Comparison of ENCODE assay signal across 31 mouse cellular contexts in genomic region chr19:4555086-4555485, GRCm38 (mm10). TPM values are rescaled to one million over a fixed set of nuclear protein-coding genes. Genes with fewer than 3 reads are reported as not detected.
DNase-seq lines count a peak whose midpoint lies in the region; ATAC-seq lines count a peak whose summit lies in the region.
"Had no signal": no experiment of that assay in that cellular context is flagged by ENCODE, and none has a peak within 500 bp of the region (broad histone marks: within the 10 kb centered on the region; RNA-seq: fewer than 3 reads in every experiment).

No protein-coding gene starts in this region.

- H3K27me3 ChIP-seq in heart, embryonic 12.5 days (replicated peaks), result no peaks in the 10 kb centered on the region
- H3K27me3 ChIP-seq in midbrain, embryonic 11.5 days (ENCODE audit: control insufficient read depth, insufficient read depth, low read length), result no peaks in the 10 kb centered on the region
- H3K27me3 ChIP-seq in midbrain, embryonic 15.5 days (replicated peaks), result no peaks in the 10 kb centered on the region
- no peaks in the 10 kb centered on the region for H3K27me3 ChIP-seq in liver, embryonic 16.5 days (ENCODE audit: control insufficient read depth, insufficient read depth, low read depth, low read length)
- H3K27me3 ChIP-seq: hindbrain, embryonic 12.5 days; intestine, embryonic 15.5 days; limb, embryonic 15.5 days; Patski had no signal

- H3K9me3 ChIP-seq in heart, embryonic 12.5 days (replicated peaks), result no peaks in the 10 kb centered on the region
- H3K9me3 ChIP-seq in midbrain, embryonic 11.5 days (ENCODE audit: control insufficient read depth, low read length), result no peaks in the 10 kb centered on the region
- no peaks in the 10 kb centered on the region for H3K9me3 ChIP-seq in midbrain, embryonic 15.5 days
- H3K9me3 ChIP-seq in liver, embryonic 16.5 days (replicated peaks; ENCODE audit: control insufficient read depth, low read length), result no peaks in the 10 kb centered on the region
- H3K9me3 ChIP-seq: heart, embryonic 10.5 days; hindbrain, embryonic 12.5 days; intestine, embryonic 15.5 days; limb, embryonic 15.5 days had no signal

- no peak for ATAC-seq in heart, embryonic 12.5 days (ENCODE audit: insufficient number of reproducible peaks, low FRiP score)
- no peak for ATAC-seq in midbrain, embryonic 11.5 days (ENCODE audit: low FRiP score)
- ATAC-seq in midbrain, embryonic 15.5 days (replicated peaks), result no peak
- ATAC-seq in liver, embryonic 16.5 days (ENCODE audit: low read depth), result no peak
- ATAC-seq in granulocyte monocyte progenitor cell, adult 5-6 weeks (replicated peaks; ENCODE audit: poor library complexity, severe bottlenecking), result no peak
- ATAC-seq: CD4-positive, CD25-positive, alpha-beta regulatory T cell, adult 4 months; forebrain, embryonic 16.5 days; intestine, embryonic 15.5 days; Patski had no signal

- WGBS in heart, embryonic 12.5 days, result 77% methylated on average over 7 of the region's 7 CpGs
- 84% methylated on average over 7 of the region's 7 CpGs for WGBS in midbrain, embryonic 11.5 days
- WGBS in midbrain, embryonic 15.5 days, result 70% methylated on average over 7 of the region's 7 CpGs
- WGBS in liver, embryonic 16.5 days (ENCODE audit: insufficient replicate concordance), result 73% methylated on average over 7 of the region's 7 CpGs

- no peak overlapping the region for H3K4me2 ChIP-seq in heart, embryonic 12.5 days
- H3K4me2 ChIP-seq in midbrain, embryonic 11.5 days, result no peak overlapping the region
- H3K4me2 ChIP-seq in midbrain, embryonic 15.5 days, result no peak overlapping the region
- H3K4me2 ChIP-seq in liver, embryonic 16.5 days (ENCODE audit: low read depth, low read length), result no peak overlapping the region
- H3K4me2 ChIP-seq: hindbrain, embryonic 12.5 days; intestine, embryonic 15.5 days; limb, embryonic 15.5 days had no signal

- DNase-seq in heart, adult 11 months, result peak; percentile 83
- peak; percentile 57 for DNase-seq in kidney, adult 9 months
- DNase-seq in kidney, postnatal 10 days, result no peak
- DNase-seq in midbrain, embryonic 11.5 days (ENCODE audit: low spot score, missing footprints), result peak; percentile 21
- DNase-seq: adrenal gland, postnatal 10 days; cerebellum, adult 9-11 months; embryo, embryonic 11 days; gastrocnemius, postnatal 25 days; heart, postnatal 10 days; midbrain, embryonic 14.5 days; right cerebral cortex, postnatal 25 days had no signal

- H3K9ac ChIP-seq in heart, embryonic 12.5 days, result no peak overlapping the region
- H3K9ac ChIP-seq in midbrain, embryonic 11.5 days (ENCODE audit: low read length), result no peak overlapping the region
- H3K9ac ChIP-seq in midbrain, embryonic 15.5 days, result no peak overlapping the region
- H3K9ac ChIP-seq in liver, embryonic 16.5 days (ENCODE audit: low read depth, low read length), result peak overlapping the region; percentile 18; the same call in 1 of the 2 replicates
- H3K9ac ChIP-seq: hindbrain, embryonic 12.5 days; intestine, embryonic 15.5 days; limb, embryonic 15.5 days had no signal

- H3K36me3 ChIP-seq in heart, embryonic 12.5 days, result no peaks in the 10 kb centered on the region
- no peaks in the 10 kb centered on the region for H3K36me3 ChIP-seq in midbrain, embryonic 11.5 days (ENCODE audit: control insufficient read depth, insufficient read depth, low read length)
- H3K36me3 ChIP-seq in midbrain, embryonic 15.5 days (replicated peaks), result no peaks in the 10 kb centered on the region
- H3K36me3 ChIP-seq in liver, embryonic 16.5 days (ENCODE audit: control insufficient read depth, insufficient read depth), result no peaks in the 10 kb centered on the region
- H3K36me3 ChIP-seq: heart, embryonic 10.5 days; hindbrain, embryonic 12.5 days; intestine, embryonic 15.5 days; limb, embryonic 15.5 days had no signal

- H3K4me3 ChIP-seq in heart, embryonic 12.5 days, result no peak overlapping the region
- no peak overlapping the region for H3K4me3 ChIP-seq in midbrain, embryonic 11.5 days (ENCODE audit: low read depth, low read length)
- H3K4me3 ChIP-seq in midbrain, embryonic 15.5 days, result no peak overlapping the region
- H3K4me3 ChIP-seq in liver, embryonic 16.5 days (ENCODE audit: low read depth, low read length), result no peak overlapping the region
- H3K4me3 ChIP-seq: heart, embryonic 10.5 days; hindbrain, embryonic 12.5 days; intestine, embryonic 15.5 days; layer of hippocampus, adult 2 months; limb, embryonic 15.5 days; myocyte had no signal

- no peak overlapping the region for H3K27ac ChIP-seq in heart, embryonic 12.5 days (ENCODE audit: poor library complexity, severe bottlenecking)
- H3K27ac ChIP-seq in midbrain, embryonic 11.5 days (ENCODE audit: low read depth, low read length), result no peak overlapping the region
- H3K27ac ChIP-seq in midbrain, embryonic 15.5 days, result no peak overlapping the region
- peak overlapping the region; percentile 99 for H3K27ac ChIP-seq in liver, embryonic 16.5 days (ENCODE audit: low read length)
- H3K27ac ChIP-seq: heart, embryonic 10.5 days; hindbrain, embryonic 12.5 days; intestine, embryonic 15.5 days; layer of hippocampus, adult 2 months; limb, embryonic 15.5 days had no signal

- H3K4me1 ChIP-seq in heart, embryonic 12.5 days (replicated peaks), result peaks cover 23% of the 10 kb centered on the region
- H3K4me1 ChIP-seq in midbrain, embryonic 11.5 days (ENCODE audit: control insufficient read depth, insufficient read depth, low read length), result no peaks in the 10 kb centered on the region
- H3K4me1 ChIP-seq in midbrain, embryonic 15.5 days, result peaks cover 6% of the 10 kb centered on the region; the same call in 1 of the 2 replicates
- H3K4me1 ChIP-seq in liver, embryonic 16.5 days (ENCODE audit: control insufficient read depth, low read depth, low read length), result peaks cover 52% of the 10 kb centered on the region
- H3K4me1 ChIP-seq: intestine, embryonic 15.5 days had no signal

RNA-seq across cellular contexts. Expression of gene Pcx, which starts 44.8 kb away (rescaled TPM):
- polyA plus RNA-seq in heart, embryonic 12.5 days (2016; fragmentation: Nextera tagmentation; extraction: Ambion mirVana), result 15.9 and 16.6 TPM in 2 replicates
- 13.8 and 14.0 TPM in 2 replicates for polyA plus RNA-seq in midbrain, embryonic 11.5 days (2014; fragmentation: Nextera tagmentation; extraction: Ambion mirVana)
- polyA plus RNA-seq in midbrain, embryonic 15.5 days (2015; fragmentation: Nextera tagmentation; extraction: Ambion mirVana), result 26.6 and 30.5 TPM in 2 replicates
- 88.7 and 118 TPM in 2 replicates for polyA plus RNA-seq in liver, embryonic 16.5 days (2015; fragmentation: Nextera tagmentation; extraction: Ambion mirVana)
- total RNA-seq in granulocyte monocyte progenitor cell, adult 5-6 weeks (2014; fragmentation: Nextera tagmentation), result 0.95 and 4.0 TPM in 2 replicates
- 0.82 and 6.1 TPM in 2 replicates for total RNA-seq in granulocyte monocyte progenitor cell, adult 5-6 weeks (2017)

RNA-seq across cellular contexts. Expression of gene 2010003K11Rik, which starts 56.7 kb away (rescaled TPM):
- not detected in 2 replicates for polyA plus RNA-seq in heart, embryonic 12.5 days (2016; fragmentation: Nextera tagmentation; extraction: Ambion mirVana)
- not detected in 2 replicates for polyA plus RNA-seq in midbrain, embryonic 11.5 days (2014; fragmentation: Nextera tagmentation; extraction: Ambion mirVana)
- polyA plus RNA-seq in midbrain, embryonic 15.5 days (2015; fragmentation: Nextera tagmentation; extraction: Ambion mirVana), result not detected in 2 replicates
- 0.18 and 0.45 TPM in 2 replicates for polyA plus RNA-seq in liver, embryonic 16.5 days (2015; fragmentation: Nextera tagmentation; extraction: Ambion mirVana)
- total RNA-seq in granulocyte monocyte progenitor cell, adult 5-6 weeks (2014; fragmentation: Nextera tagmentation), result not detected in 2 replicates
- not detected in 2 replicates for total RNA-seq in granulocyte monocyte progenitor cell, adult 5-6 weeks (2017)
- total RNA-seq: ES-E14; layer of hippocampus, adult 2 months; left cerebral cortex, adult 18-20 months; left cerebral cortex, postnatal 36 days; megakaryocyte, adult 5-6 weeks had no signal
- polyA plus RNA-seq: CD4-positive, CD25-positive, alpha-beta regulatory T cell, adult 4 months; embryonic facial prominence, embryonic 14.5 days; forebrain, embryonic 16.5 days; heart, embryonic 10.5 days; hindbrain, embryonic 12.5 days; limb, embryonic 15.5 days; midbrain, embryonic 14.5 days; neural tube, embryonic 14.5 days; thymus, postnatal 0 days had no signal
